Mouse (Mus musculus): ENCODE measurements around the gene Cacna2d3. TPM values are rescaled to one million over a fixed set of nuclear protein-coding genes. Genes with fewer than 3 reads are reported as not detected.
A peak's percentile ranks its signal among the peaks of the same experiment; 100 is the strongest.

Cacna2d3 gene
- total RNA-seq, 4 experiments from 2014 or later = 0.50 to 1.2 (median 0.91) TPM

DNA sequence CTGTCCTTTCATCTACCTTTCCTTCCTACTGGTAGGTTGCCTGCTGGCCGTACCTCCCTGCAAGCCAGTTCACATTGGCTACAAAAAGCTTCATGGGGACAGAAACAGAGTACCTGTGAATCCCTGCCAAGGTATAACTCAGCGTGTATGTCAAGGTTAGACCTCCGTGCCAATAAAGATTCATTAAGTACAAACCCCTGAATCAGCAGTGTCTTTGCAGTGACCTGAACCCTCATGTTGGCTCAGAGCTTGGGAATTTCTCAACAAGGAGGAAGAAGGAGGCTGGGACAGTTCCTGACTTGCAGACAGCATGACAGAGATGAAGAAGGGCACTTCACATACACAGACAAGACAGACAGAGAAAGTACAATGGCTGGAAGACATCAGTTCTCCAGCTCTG lies 225.1 kb downstream of the Cacna2d3 start:
- DNase-seq (ENCODE audit: low spot score) = no peak

DNA sequence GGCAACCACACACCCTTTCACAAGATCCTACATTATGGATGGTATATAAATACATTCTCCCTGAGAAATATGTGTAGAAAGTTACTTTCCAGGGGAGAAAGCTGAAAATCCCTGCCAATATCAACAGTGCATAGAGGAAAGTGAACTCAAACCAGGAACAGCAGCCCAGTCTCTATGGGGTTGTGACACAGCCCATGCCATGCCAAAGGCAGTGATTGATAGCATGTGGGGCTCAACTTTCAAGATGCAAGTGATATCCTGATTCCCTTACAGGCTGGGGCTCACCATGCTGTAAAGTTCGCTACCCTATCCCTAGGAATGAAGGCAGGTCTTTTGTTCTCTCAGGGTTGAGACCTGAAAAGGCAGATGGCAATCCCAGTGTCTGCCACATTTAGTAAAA lies 229.9 kb downstream of the Cacna2d3 start:
- DNase-seq (ENCODE audit: low spot score) = no peak

DNA sequence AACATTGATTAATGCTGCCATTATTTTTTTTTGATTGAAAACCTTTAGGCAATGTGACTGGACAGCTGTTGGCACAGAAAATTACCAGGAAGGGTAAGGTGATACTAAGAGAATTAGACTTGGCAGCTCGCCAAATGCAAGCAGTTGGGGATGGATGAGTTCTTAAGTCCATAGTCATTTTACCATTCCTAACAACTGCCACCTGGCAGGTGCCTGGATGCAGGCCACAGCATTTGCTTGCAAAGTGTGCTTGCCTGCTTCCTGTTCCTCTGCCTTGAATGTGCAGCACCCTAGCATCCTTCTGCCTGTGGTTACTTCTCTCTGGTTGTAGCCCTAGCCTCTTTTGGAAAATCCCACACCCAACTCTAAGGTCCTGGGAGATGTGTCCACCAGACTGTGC lies 236.2 kb downstream of the Cacna2d3 start:
- no peak for DNase-seq (ENCODE audit: low spot score)

DNA sequence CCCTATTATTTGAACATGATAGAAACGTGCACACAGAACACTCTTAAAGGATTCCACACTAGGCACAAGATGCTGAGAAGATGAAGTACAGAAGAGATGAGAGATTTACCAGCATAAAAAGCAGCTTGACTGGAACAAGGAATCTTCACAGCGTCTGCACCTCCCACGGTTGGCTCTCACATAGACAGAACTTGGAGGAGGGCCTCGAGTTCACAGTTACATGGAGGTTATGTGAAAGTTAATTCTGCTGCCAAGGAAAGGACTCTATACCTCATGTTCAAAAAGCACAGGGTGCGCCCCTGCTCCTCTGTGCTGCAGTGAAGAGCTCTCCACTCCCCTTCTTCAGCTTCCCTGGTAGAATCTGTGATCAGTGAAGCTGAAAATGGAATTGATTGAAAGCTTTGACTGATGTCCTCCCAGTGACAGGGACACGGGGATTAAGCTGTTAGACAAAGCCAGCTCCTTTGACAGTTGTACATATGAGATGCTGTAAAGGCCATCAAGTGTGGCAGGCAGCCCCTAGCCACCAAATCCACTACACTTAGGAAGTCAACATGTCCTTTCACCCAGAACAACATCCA lies 243.2 kb downstream of the Cacna2d3 start:
- DNase-seq (ENCODE audit: low spot score) = no peak

DNA sequence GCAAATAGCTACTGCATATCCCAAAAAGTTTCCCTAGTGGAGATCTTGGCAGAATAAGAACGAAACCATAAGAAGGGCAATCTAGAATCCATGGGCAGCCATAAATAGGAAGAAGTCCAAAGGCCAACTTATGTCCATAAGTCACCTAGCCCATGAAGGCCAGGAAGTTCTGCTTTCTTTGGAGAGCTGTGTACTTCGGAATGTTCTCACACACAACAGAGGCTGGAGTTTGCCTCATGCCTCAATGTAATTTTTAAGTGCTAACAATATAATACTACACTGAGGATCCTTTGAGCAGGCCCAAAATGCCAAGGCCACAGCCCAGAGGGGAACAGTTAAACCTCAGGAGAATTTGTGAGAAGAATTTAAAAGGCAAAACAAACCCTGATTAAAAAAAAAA lies 257.4 kb downstream of the Cacna2d3 start:
- DNase-seq (ENCODE audit: low spot score) = no peak

DNA sequence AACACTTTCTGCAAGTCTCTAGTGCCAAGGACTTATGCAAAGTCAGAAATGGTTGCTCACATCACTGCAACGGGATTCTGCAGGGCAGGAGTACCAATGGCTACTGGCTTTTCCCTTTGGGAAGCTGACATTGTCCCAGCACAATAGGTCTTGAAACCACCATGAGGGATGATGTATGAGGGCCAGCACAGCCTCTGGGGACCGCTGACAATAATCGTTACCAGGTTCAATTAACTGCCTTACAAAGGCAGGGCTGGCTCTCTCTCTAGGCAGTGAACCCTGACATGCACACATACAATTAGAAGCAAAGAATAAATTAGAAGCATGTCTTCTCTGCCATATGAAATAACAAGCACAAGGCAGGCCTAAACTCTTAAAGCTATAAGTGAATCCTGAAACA lies 272.5 kb downstream of the Cacna2d3 start:
- no peak for DNase-seq (ENCODE audit: low spot score)

DNA sequence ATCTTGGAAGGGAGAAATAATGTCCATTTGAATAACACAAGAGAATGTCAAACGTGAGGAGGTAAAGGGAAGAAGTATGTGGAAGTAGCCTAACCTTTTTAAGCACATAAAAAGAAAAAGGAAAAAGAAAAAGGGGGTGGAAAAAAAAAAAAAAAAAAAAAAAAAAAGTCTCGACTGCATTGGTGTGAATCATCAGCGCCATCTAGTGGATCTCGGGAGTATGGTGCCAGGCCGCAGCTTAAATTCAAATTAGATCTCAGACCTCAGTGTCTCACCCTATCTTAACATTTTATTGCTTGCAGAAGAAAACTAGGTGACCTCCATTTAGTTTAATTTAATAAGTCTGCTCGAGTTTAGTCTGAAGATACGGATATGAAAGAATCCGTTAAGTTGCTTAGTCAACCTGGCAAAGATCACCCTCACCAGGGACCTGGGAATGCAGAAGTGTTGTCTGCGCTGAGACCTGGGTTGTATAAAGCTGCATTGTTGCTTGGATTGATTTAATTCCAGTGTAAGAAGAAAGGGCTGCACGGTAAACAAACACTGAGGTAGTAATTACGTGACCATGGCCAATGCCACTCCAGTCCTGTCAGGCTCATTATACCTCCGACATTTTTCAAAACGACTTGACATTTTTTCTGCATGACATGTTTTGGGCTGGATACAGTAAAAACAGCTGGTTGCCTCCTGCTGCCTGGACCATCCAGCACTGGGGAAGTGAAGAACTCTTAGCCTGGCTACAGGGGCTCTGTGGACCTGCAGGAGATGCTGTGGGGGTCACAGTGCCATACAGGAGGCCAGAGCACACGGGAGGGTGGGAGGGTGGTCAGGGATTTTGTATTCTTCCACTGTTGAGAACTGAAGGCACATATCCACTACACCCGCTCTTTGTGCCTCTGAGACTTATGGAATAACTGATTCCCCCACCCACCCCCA lies 278.3 kb downstream of the Cacna2d3 start:
- DNase-seq (ENCODE audit: low spot score) = peak; percentile 49

DNA sequence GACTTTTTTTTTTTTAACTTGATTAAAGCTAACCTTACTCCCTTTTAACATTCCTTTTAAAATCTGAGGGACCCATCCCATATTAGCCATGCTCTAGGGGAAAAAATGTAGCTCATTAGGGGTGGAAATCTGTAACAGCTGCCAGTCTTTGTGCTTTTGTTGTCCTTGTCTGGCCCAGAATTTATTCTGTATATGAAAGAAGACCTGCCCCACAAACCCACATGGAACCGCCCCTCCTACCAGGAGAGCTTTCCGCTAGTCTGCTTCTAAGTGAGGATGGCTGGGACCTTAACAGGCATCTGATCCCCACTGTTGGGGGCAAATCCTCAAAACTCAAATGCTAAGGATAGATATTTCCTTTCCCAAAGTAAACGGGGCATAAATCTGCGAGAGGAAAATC lies 279.2 kb downstream of the Cacna2d3 start:
- DNase-seq (ENCODE audit: low spot score) = no peak

DNA sequence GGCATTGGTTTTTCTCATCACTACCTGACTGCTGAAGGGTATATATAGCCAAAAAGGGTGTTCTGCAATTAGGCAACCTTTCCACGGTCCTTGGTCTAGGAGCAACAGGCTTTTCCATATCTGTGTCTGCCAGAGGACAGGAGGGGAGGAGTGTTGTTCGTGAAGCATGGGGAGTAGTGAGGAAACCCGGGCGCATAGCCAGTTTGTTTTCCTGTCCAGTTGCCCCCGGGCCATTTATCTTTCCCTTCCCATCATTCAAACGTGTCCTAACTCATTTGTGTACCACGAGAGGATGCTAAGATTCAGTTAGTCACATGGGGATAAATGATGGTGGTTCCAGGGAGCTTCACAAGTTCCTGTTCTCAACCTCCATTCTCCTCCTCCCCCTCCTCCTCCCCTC lies 283.0 kb downstream of the Cacna2d3 start:
- no peak for DNase-seq (ENCODE audit: low spot score)

DNA sequence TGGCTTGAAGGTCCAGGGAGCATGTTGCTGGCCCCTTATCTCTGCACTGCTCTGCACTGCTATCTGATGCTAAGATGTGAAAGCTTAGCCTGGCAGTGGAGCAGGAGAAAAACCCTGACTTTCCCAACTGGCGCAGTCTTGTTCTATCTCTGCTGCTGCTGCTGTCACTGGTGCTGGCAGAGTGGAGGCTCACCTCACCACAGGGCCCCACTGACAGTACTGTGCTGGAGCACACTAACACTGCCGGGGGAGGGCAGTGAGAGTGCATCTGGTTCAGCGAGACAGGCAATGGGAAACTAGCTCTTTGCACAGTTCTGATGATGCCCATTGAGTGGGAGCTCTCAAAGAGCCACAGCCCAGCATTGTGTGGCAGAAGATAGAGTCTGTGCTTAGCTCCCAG lies 283.4 kb downstream of the Cacna2d3 start:
- DNase-seq (ENCODE audit: low spot score) = no peak

DNA sequence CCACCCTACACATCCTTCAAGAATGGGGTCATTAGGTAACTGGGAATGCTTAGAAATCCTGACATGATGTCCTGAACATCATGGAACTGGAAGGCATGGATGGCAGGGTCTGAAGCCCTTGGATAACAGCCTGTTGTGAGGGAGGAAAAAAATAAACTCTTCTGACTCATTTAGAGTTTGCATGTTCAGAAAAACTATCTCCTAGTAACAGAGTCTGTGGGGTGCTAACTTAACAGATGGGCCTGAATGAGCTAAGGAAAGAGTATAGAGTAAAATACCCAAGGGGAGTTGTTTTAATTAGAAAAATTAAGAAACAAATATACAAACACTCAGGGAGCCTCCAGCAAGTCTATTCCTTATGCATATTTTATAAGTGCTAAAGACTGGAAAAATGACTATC lies 286.5 kb downstream of the Cacna2d3 start:
- no peak for DNase-seq (ENCODE audit: low spot score)

DNA sequence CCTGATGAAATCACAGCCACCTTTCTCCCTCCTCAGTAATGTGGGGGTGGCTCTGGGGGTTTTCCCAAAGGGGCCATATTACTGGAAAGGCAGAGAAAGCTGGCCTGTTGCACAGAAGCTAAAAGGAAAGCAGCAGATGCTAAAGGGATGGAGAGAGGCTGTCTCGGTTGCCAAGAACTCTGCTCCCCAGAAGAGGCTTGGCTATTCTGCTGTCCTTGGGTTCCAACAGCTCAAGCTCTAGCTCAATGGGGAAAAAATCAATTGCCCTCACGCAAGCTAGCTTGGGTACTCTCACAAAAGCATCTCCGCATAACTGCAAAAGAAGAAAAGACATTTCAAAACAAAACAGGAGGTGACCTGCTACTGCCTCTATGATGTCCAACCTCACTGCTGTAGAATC lies 287.9 kb downstream of the Cacna2d3 start:
- DNase-seq (ENCODE audit: low spot score) = no peak

DNA sequence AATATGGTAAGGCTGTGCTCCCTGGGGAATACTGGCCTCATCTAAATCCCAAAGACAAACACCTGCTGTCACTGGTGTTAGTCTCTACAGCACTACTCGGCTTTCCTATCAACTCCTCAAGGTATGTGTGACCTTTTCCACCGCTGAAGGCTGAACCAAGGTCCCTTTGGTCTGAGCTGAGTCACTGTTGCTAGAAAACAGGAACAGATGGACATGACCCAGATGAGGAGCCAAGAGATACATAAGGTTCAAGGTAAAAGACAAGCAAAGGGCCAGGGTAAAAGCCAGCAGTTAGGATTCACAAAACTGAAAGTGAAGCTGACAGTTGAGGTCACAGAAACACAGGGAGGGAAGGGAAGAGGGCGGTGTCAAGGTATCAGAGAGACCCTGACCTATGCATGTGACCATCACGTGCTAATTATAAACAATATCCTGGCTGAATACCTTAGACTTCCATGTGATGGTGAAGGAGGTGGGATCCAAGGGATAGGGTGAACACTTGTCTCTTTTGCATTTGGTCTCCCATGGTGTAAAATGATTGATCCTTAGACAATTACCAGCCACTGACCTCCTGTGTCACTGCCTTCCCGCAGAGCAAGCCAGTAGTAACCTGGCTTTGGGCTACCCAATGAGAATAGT lies 288.5 kb downstream of the Cacna2d3 start:
- DNase-seq (ENCODE audit: low spot score) = no peak

DNA sequence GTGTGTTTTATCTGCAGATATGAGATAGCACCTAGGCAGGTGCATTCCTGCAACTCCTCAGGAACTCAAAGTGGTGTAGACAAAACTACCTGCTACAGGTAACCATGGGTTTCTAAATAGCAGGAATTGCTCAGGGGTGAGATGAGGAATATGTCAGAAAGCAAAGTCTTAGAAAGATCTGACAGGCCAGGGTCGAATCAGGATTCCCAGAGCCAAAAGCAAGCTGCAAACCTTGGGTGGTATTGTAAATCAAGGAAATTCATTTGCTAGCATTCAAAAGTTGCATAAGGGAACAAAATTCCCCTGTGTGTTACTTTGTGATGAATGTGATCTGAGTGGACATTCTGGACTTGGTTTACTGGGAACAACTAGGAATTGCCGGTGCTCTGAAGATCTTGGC lies 291.9 kb downstream of the Cacna2d3 start:
- no peak for DNase-seq (ENCODE audit: low spot score)

DNA sequence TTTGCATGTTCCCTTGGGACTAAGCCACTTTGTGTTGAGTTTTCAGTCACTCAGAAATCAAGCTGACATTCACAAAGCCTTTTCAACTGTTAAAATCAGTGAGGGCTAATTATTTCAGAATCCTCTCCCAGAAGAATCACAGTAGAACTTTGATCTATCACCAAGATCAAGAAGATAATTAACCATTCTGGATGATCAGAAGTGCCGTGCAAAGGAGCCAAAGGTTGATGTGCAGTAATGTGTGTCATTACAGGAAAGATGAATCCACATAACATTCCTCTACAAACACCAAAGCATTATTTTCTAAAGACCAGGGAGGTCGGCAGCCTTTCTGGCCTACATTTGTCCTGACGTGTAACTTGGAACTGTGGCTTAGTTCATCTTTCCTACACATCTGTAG lies 296.0 kb downstream of the Cacna2d3 start:
- no peak for DNase-seq (ENCODE audit: low spot score)

DNA sequence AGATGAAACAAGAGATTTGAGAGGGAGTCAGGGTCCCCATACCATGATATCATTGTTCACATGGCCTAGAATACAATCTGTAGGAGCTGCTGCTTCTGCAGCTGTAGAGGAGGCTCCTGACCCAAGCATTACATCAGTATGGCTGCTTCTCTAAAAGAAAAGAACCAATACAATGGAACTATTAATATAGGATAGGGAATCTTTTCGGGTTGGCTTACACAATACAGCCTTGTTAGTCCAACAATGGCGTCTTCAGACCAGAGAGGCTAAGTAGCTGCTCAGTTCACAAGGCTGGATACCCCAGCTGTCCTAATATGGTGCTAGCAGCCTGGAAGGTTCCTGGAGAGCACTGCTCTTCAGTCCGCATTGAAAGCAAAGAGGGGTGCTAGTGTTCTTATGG lies 296.5 kb downstream of the Cacna2d3 start:
- DNase-seq (ENCODE audit: low spot score) = no peak

DNA sequence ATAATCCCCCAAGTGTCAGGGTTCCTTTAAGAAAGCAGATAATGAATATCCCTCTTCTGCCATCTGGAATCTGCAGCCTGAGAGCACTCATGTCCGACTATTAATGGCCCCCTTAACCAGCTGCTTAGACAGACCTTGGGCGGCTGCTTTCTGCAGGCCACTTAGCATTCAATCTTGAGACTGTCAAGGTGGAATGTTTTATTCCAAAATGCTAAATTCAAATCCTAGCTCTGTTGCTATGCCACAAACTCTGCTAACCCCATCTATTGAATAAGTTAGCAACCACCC lies 315.8 kb downstream of the Cacna2d3 start:
- DNase-seq (ENCODE audit: low spot score) = no peak

DNA sequence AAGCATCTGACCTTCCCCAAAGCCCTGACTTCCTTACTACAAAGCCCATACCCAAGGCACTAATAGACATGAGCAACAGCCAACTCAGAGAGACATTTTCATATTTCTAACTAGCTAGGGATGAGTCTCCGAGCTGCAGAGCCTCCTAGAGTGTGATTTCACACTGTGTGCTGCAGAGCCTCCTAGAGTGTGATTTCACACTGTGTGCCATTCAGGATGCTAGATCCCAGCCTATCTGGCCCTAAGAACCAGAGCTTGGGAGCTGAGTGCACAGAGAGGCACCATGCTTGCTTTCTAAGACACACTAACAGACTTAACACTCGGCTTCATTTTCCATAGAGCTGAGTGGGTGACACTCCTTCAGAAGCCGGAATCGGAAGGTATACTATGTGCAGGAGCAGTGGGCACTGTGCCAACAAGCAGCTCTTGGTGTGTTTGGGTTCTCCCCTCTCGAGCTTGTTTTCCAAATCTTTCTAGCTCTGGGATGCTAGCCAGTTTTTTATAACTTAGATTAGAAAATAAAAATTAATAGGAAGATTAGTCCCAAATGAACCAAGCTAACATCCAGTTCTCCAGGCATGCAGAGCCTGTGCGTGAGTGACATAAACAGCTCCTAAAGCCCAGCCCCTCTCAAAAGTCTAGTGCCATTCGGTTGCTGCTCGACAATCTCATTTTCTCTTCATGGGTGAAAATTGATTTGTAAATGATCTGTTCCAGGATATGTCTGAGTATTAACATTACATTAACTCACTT lies 316.4 kb downstream of the Cacna2d3 start:
- no peak for DNase-seq (ENCODE audit: low spot score)

DNA sequence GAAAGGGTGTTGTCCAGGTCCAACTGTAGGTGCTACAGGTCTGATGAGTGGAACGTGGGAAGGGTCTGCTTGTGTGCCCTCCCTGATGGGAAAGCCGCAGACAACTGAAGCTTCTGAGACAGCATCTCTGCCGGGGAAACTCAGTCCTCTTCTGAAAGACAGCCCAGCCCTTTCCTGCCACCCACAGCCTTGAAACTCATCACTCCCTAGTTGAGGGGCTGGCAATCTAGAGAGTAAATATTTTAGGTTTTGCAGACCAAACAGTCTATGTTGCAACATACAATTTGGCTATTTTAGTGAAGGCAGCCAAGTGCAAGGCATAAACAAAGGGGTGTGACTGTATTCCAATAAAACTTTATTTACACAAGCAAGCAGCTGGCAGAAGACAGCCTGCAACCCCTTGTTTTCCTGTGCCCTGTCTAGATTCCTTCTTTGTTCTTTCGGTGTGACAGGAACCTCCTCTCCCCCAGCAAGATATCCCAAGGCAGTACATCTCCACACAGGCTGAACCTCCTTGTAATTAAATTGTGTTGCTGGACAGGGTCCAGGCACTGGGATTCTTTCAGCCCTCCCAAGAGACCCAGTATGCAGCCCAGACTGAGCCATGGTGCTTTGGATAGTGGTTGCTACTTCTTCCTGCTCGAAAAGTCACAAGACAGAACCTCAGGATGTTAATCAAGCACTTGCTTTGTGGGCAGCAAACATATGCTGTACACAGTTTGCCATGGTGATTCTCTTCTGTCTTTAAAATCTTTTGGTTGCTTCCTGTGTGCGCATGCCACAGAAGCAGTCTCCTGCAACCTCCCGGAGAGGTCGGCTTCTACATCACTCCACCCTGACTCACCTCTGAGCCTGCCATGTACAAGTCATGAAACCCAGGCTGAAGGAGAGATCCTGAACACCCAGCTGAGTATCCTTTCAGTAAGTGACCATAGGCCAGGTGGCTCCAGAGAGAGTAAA lies 317.5 kb downstream of the Cacna2d3 start:
- DNase-seq (ENCODE audit: low spot score) = no peak

DNA sequence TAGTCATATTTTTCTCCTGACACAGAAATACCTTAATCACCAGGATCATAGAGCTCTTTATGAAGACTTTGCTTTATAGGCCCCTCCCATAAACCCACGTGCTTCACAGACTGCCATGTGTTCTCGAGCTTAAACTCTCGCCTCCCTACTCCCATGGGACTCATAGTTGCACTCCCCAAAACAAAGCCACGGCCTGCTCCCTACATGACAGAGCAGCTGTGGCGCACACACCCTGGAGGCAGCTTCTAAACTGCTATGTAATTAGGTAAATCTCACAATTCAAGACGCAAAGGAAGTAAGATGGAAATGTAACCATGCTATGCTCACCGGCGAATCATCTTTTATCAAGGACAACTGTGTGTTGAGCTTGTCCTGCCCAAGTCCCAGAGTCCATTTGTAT lies 319.2 kb downstream of the Cacna2d3 start:
- no peak for DNase-seq (ENCODE audit: low spot score)

DNA sequence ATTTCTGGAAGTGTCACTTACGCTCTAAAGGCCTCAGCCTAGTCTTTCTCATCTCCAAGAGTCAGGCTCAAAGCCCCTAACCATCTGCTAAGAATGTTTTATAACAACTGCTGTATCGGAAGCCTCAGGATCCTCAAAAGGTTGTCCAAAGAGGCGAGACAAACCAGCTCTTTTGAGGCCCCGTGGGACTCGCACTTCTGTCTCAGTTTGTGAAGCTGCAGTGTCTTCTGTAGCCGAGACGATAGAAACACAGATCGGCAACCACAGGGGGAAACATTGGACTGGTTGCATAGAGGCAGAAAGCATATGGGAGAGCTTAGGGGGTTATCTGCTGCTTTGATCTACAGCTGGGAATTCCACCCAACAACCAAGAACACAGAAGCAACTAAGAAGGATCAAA lies 327.9 kb downstream of the Cacna2d3 start:
- no peak for DNase-seq (ENCODE audit: low spot score)

Measured in heart, adult 8-10 months (tissue).